Mouse (Mus musculus) MEL (cell line): Measurements from ENCODE around the gene Abcc9. TPM values are rescaled to one million over a fixed set of nuclear protein-coding genes. Genes with fewer than 3 reads are reported as not detected.

ENCODE experiments used
- DNase-seq: peaks from one replicate; pipeline ENCODE4 v3.0.0; 2011; ENCODE audit warnings: low read depth, low spot score
- H3K27ac ChIP-seq: 2 replicates; pipeline ENCODE4 v1.5.1; 2012; ENCODE audit warnings: low read depth, mild to moderate bottlenecking, control low read depth, low read length, moderate library complexity; ENCODE audit not compliant: control insufficient read depth
- H3K27me3 ChIP-seq, 2 experiments: fragments of 150-350 bp in 1 of 2; sonication (generic) in 1 of 2; 2 replicates each; pipeline ENCODE4 v1.6.1; 2012; ENCODE audit warnings: low read length in 2 of 2, mild to moderate bottlenecking in 2 of 2, improper control_type of control experiment in 1 of 2, moderate library complexity in 1 of 2; ENCODE audit not compliant: insufficient read depth in 2 of 2, control insufficient read depth in 1 of 2
- H3K36me3 ChIP-seq, 2 experiments: 2 replicates each; pipeline ENCODE4 v1.6.1; 2012 to 2014; ENCODE audit warnings: low read length in 2 of 2, improper control_type of control experiment in 1 of 2, inconsistent platforms in 1 of 2, mild to moderate bottlenecking in 1 of 2; ENCODE audit not compliant: insufficient read depth in 2 of 2, control insufficient read depth in 1 of 2
- H3K4me1 ChIP-seq, 2 experiments: fragments of 150-350 bp in 1 of 2; sonication (generic) in 1 of 2; 2 replicates each; pipeline ENCODE4 v1.6.1; 2012; ENCODE audit warnings: low read length in 2 of 2, improper control_type of control experiment in 1 of 2, mild to moderate bottlenecking in 1 of 2; ENCODE audit not compliant: insufficient read depth in 2 of 2, control insufficient read depth in 1 of 2
- H3K4me3 ChIP-seq, 2 experiments: fragments of 150-350 bp in 1 of 2; sonication (generic) in 1 of 2; 2 replicates each; pipeline ENCODE4 v1.5.1; 2012; ENCODE audit warnings: low read depth in 2 of 2, low read length in 2 of 2, mild to moderate bottlenecking in 2 of 2, moderate library complexity in 2 of 2, control low read depth in 1 of 2, improper control_type of control experiment in 1 of 2; ENCODE audit not compliant: control insufficient read depth in 1 of 2, insufficient read depth in 1 of 2
- H3K79me2 ChIP-seq: 2 replicates; pipeline ENCODE4 v1.6.1; 2012; ENCODE audit warnings: mild to moderate bottlenecking, low read length, moderate library complexity; ENCODE audit not compliant: control insufficient read depth, poor library complexity, insufficient read depth
- H3K9ac ChIP-seq: 2 replicates; pipeline ENCODE4 v1.6.1; 2012; ENCODE audit warnings: low read depth, mild to moderate bottlenecking, control low read depth, low read length, moderate library complexity; ENCODE audit not compliant: control insufficient read depth, poor library complexity, severe bottlenecking
- H3K9me3 ChIP-seq: fragments of 150-350 bp; sonication (generic); replicated peaks from 2 replicates; pipeline ENCODE4 v1.6.1; 2012; ENCODE audit warnings: mild to moderate bottlenecking, low read length, improper control_type of control experiment, moderate library complexity; ENCODE audit not compliant: insufficient read depth
- CHD1 ChIP-seq: IDR thresholded peaks from 2 replicates; pipeline ENCODE4 v1.6.1; 2012; ENCODE audit warnings: low read depth, mild to moderate bottlenecking, inconsistent platforms, low read length, improper control_type of control experiment
- CTCF ChIP-seq, 3 experiments: IDR thresholded peaks in 2 of 3; conservative IDR thresholded peaks in 1 of 3; 2 replicates each; pipeline ENCODE4 v1.5.1; 2011 to 2012; ENCODE audit warnings: low read length in 3 of 3, low read depth in 2 of 3, mild to moderate bottlenecking in 2 of 3, improper control_type of control experiment in 1 of 3, inconsistent platforms in 1 of 3, mixed read lengths in 1 of 3, moderate library complexity in 1 of 3; ENCODE audit not compliant: control insufficient read depth in 1 of 3, insufficient read depth in 1 of 3, poor library complexity in 1 of 3, severe bottlenecking in 1 of 3
- ELF1 ChIP-seq: IDR thresholded peaks from 2 replicates; pipeline ENCODE4 v1.6.1; 2014; ENCODE audit warnings: low read depth, mild to moderate bottlenecking, inconsistent platforms, low read length, improper control_type of control experiment, moderate library complexity
- HCFC1 ChIP-seq: IDR thresholded peaks from 2 replicates; pipeline ENCODE4 v1.6.1; 2012; ENCODE audit warnings: low read depth, mild to moderate bottlenecking, inconsistent platforms, low read length, improper control_type of control experiment, moderate library complexity
- MAX ChIP-seq: IDR thresholded peaks from 2 replicates; pipeline ENCODE4 v1.6.1; 2011; ENCODE audit warnings: low read length, improper control_type of control experiment
- MAZ ChIP-seq: IDR thresholded peaks from 2 replicates; pipeline ENCODE4 v1.6.1; 2012; ENCODE audit warnings: low read depth, mild to moderate bottlenecking, inconsistent platforms, low read length, improper control_type of control experiment
- MYB ChIP-seq: IDR thresholded peaks from 2 replicates; pipeline ENCODE4 v1.6.1; 2011; ENCODE audit warnings: mild to moderate bottlenecking, low read depth, low read length, improper control_type of control experiment
- NELFE ChIP-seq: IDR thresholded peaks from 2 replicates; pipeline ENCODE4 v1.6.1; 2011; ENCODE audit warnings: low read depth, low read length, improper control_type of control experiment
- NRF1 ChIP-seq: IDR thresholded peaks from 2 replicates; pipeline ENCODE4 v1.6.1; 2014; ENCODE audit warnings: low read depth, mild to moderate bottlenecking, inconsistent platforms, low read length, improper control_type of control experiment, moderate library complexity; ENCODE audit not compliant: poor library complexity, insufficient read depth, severe bottlenecking
- POLR2AphosphoS2 ChIP-seq: IDR thresholded peaks from 2 replicates; pipeline ENCODE4 v1.6.1; 2011; ENCODE audit warnings: low read length, improper control_type of control experiment
- RAD21 ChIP-seq: IDR thresholded peaks from 2 replicates; pipeline ENCODE4 v1.6.1; 2011; ENCODE audit warnings: mild to moderate bottlenecking, low read depth, low read length, improper control_type of control experiment
- SMC3 ChIP-seq: IDR thresholded peaks from 2 replicates; pipeline ENCODE4 v1.6.1; 2011; ENCODE audit warnings: low read depth, low read length, improper control_type of control experiment
- TBP ChIP-seq: IDR thresholded peaks from 2 replicates; pipeline ENCODE4 v1.8.0; 2011; ENCODE audit warnings: low read depth, low read length, improper control_type of control experiment
- TCF12 ChIP-seq: IDR thresholded peaks from 2 replicates; pipeline ENCODE4 v1.6.1; 2014; ENCODE audit warnings: low read depth, mild to moderate bottlenecking, inconsistent platforms, low read length, improper control_type of control experiment, moderate library complexity
- USF1 ChIP-seq: IDR thresholded peaks from 2 replicates; pipeline ENCODE4 v1.6.1; 2014; ENCODE audit warnings: low read depth, mild to moderate bottlenecking, inconsistent platforms, low read length, improper control_type of control experiment, moderate library complexity
- ZC3H11A ChIP-seq: IDR thresholded peaks from 2 replicates; pipeline ENCODE4 v1.6.1; 2012; ENCODE audit warnings: low read depth, mild to moderate bottlenecking, inconsistent platforms, low read length, improper control_type of control experiment
- ZKSCAN1 ChIP-seq: IDR thresholded peaks from 2 replicates; pipeline ENCODE4 v1.6.1; 2012; ENCODE audit warnings: low read depth, mild to moderate bottlenecking, inconsistent platforms, low read length, improper control_type of control experiment, moderate library complexity
- polyA plus RNA-seq, 2 experiments: library from polyadenylated mRNA; stranded (reverse) in 1 of 2; unstranded in 1 of 2; fragments of >175 nt in 1 of 2; fragments of >200 nt in 1 of 2; gene quantifications; 2 replicates each; pipeline versions ENCODE4 v1.2.1 to v1.2.4; 2012; ENCODE audit warnings: low replicate concordance in 2 of 2, low read depth in 1 of 2; ENCODE audit not compliant: insufficient read length in 2 of 2, insufficient read depth in 1 of 2, missing spikeins in 1 of 2
- total RNA-seq: library from RNA; depleted of rRNA; stranded (reverse); fragments of 300-350 nt; gene quantifications from 2 replicates; pipeline ENCODE4 v1.2.3, GENCODE M21; 2012

Gene Abcc9
- total and polyA plus RNA-seq, 3 experiments: not detected

DNA sequence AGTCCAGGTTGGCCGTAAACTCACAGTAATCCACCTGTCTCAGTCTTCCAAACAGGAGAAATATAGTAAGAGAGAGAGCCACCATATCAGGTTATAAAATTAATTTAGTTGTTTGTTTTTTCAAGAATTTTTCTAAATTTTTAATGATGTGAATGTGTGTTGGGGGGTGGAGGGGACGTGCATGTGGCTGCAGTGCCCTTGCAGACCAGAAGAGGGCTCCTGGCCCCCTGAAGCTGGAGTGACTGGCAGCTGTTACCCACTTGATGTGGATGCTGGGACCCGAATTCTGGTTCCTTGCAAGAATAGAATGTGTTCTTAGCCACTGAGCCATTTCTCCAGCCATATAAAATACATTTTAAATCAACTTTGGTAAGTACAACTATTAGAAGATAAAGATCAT is 4.6 kb upstream of the Abcc9 start:
- H3K27me3 ChIP-seq: no peaks in the 10 kb centered on the region; a peak in 1 of 4 replicates
- H3K4me1 ChIP-seq: no peaks in the 10 kb centered on the region
- H3K36me3 ChIP-seq: peaks cover 0 to 3% of the 10 kb centered on the region in 2 experiments; a peak in 2 of 4 replicates
- TF ChIP-seq SMC3: peak; percentile 72
- TF ChIP-seq MAX: no peak
- peak; percentile 33 for TF ChIP-seq RAD21
- TF ChIP-seq POLR2AphosphoS2: no peak
- peak; percentile 29 for TF ChIP-seq ZC3H11A
- peak; percentile 45 to 72 (median 56); a peak in 5 of 6 replicates for TF ChIP-seq CTCF (IDR thresholded peaks at IDR 0.05 in 2 of 3, conservative IDR thresholded peaks at IDR 0.05 in 1 of 3; ENCODE audit: control insufficient read depth in 1 of 3, insufficient read depth in 1 of 3, low read depth in 2 of 3, low read length in 3 of 3, poor library complexity in 1 of 3, severe bottlenecking in 1 of 3)
- H3K4me3 ChIP-seq: no peak overlapping the region
- H3K9me3 ChIP-seq: no peaks in the 10 kb centered on the region
- no peak overlapping the region for H3K9ac ChIP-seq
- DNase-seq: peak; percentile 27
- H3K27ac ChIP-seq: no peak overlapping the region
- H3K79me2 ChIP-seq: no peaks in the 10 kb centered on the region

DNA sequence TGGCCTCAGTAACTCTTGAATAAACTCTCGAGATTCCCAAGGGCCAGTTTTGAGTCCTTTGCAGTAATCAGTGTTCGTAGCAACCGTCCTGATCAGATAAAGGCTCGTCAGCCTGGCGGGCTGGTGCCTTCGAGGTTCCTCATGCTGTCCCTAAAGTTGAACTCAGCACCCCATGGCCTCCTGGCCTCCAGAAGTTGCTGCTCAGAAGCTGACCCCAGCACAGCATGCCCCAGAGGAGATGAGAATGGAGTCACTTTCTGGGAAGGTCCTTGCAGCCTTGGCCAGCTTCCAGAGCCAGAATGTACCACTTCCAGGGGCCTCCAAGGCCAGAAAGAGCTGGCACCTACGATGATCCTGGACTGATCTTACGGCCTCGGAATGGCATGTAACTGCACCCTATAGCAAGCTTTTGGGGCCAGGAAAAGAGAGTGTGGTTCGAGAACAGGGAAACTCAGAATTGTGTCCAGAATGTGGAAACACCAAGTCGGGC is 1.4 kb upstream of the Abcc9 start:
- H3K9me3 ChIP-seq: no peaks in the 10 kb centered on the region
- H3K27me3 ChIP-seq: no peaks in the 10 kb centered on the region; a peak in 1 of 4 replicates
- no peak overlapping the region for H3K9ac ChIP-seq
- TF ChIP-seq HCFC1 (no peak), TCF12 (no peak), TBP (no peak), MAZ (no peak), USF1 (no peak), MYB (no peak), ZKSCAN1 (no peak), MAX (no peak), NRF1 (no peak), CHD1 (no peak), NELFE (no peak), ELF1 (no peak)
- H3K27ac ChIP-seq: no peak overlapping the region
- no peaks in the 10 kb centered on the region for H3K79me2 ChIP-seq
- no peak overlapping the region for H3K4me3 ChIP-seq
- no peaks in the 10 kb centered on the region for H3K4me1 ChIP-seq
- H3K36me3 ChIP-seq: no peaks in the 10 kb centered on the region
- no peak for DNase-seq
